Mouse (Mus musculus) layer of hippocampus, postnatal 25 days (tissue): ENCODE measurements at regions not wholly inside any gene's neighbourhood (a gene's known extent, or its start where the extent isn't known, plus 50 kb on each side); places are given as distances from the start of the nearest gene placed in this dataset.

Source experiments
- DNase-seq, 2 experiments: peaks; one replicate each; pipeline ENCODE4 v3.0.0; 2022; ENCODE audit warnings: mixed read lengths in 2 of 2, low spot score in 1 of 2; ENCODE audit errors: extremely low spot score in 1 of 2

DNA sequence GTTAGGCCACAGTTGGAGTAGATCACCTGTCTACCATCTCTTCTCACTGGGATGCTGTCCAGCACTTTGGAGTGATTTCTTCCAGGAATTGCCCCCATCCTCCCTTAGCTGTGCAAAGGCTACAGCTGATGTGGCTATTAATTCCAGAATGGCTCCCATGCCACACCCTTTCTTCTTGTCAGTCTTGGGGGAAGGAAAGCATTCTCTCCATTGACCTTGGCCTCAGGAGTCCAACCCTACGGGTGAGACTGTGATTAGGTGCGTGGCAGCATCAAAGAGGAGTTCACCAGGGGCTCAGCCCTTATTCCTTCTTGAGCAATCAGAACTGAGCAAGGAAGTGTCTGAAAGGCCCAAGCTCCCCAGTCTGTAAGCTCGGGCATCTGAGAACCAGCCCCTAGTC lies 71.7 kb upstream of the Fstl4 start:
- DNase-seq: no peak

DNA sequence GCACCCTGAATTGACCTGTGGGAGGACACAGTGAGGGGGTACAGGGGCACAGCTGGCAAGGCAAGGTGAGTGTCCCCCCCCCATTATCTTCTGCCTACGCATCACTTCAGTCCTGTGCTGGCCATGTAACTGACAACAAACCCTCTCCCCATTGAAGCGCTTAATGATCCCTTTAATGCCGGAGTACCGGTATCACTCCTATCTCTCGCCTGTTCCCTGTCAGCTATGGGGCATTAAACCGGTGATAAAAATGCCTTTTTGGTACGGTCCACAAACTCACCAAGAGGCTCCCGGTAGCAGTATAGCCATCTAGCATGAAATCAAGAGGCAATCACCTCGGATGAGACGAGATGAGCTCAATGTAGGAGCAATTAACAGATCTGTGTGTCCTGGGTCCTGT lies 62.8 kb upstream of the Fstl4 start:
- no peak for DNase-seq

DNA sequence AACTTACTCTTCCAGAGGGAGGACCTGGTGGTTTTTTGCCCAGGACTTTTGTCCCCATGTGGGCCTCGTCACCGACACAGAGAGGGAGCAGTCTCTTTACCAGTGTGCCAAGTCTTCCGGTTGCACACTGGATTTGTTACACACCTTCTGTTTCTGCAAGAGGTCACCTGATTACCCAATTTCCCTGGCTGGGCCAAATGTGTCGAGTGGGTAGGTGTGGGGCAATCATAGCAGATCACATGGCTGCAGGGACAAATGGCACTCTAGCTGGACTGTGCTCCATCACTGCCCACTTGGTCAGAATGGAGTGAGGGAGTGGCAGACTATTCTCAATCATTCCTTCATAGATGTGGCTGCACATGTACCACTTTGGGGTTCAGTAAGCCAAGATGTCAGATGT lies 61.0 kb upstream of the Fstl4 start:
- DNase-seq: no peak
